Mouse (Mus musculus): Measurements from ENCODE around the gene Kat5. TPM values are rescaled to one million over a fixed set of nuclear protein-coding genes. Genes with fewer than 3 reads are reported as not detected.

The Kat5 gene
- polyA plus RNA-seq, 1 experiment from 2014 or later: 47.3 TPM

DNA sequence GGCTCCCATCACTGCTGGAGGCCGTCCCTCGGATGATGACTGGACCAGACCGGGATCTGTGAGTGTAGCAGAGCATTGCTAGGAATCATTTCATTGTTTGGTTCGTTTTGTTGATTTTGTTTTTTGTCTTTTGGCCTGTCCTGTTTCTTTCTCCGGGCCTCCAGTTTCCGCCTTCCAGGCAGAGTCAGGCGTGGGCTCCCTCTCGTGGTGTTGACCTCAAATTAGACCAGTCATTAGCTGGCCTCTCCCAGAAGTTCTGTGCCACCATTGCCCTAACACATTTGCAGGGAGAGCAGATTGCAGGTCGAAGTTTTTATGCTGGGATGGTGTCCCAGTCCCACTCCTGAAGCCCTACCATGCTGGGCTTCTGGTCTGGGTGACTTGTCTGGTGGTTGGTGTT, 20.9 kb downstream of the Kat5 start:
- no peaks in the 10 kb centered on the region for H3K27me3 ChIP-seq (replicated peaks)
- no peak overlapping the region for H3K4me2 ChIP-seq (replicated peaks)
- H3K9ac ChIP-seq: no peak overlapping the region
- H3K9me3 ChIP-seq: no peaks in the 10 kb centered on the region
- WGBS: 73% methylated on average over 9 of the region's 9 CpGs
- ATAC-seq: no peak
- no peaks in the 10 kb centered on the region for H3K4me1 ChIP-seq (replicated peaks)
- H3K36me3 ChIP-seq: no peaks in the 10 kb centered on the region
- no peak overlapping the region for H3K27ac ChIP-seq
- no peak overlapping the region for H3K4me3 ChIP-seq (replicated peaks)

- no peak overlapping the region for H3K9ac ChIP-seq
- no peak overlapping the region for H3K4me3 ChIP-seq (replicated peaks)
- 82% methylated on average over 2 of the region's 2 CpGs for WGBS
- no peaks in the 10 kb centered on the region for H3K4me1 ChIP-seq (replicated peaks)
- no peaks in the 10 kb centered on the region for H3K27me3 ChIP-seq (replicated peaks)
- no peak for ATAC-seq
- H3K27ac ChIP-seq: no peak overlapping the region
- H3K4me2 ChIP-seq (replicated peaks): no peak overlapping the region
- no peaks in the 10 kb centered on the region for H3K36me3 ChIP-seq
- no peaks in the 10 kb centered on the region for H3K9me3 ChIP-seq
Observed at GRCm38 (mm10) chr19:5581995-5582394, 28.0 kb downstream of the Kat5 start.

GRCm38 (mm10) chr19:5580776-5581175, 29.3 kb downstream of the Kat5 start:
- no peak for ATAC-seq
- 85% methylated on average over 6 of the region's 6 CpGs for WGBS
- no peaks in the 10 kb centered on the region for H3K27me3 ChIP-seq (replicated peaks)

DNA sequence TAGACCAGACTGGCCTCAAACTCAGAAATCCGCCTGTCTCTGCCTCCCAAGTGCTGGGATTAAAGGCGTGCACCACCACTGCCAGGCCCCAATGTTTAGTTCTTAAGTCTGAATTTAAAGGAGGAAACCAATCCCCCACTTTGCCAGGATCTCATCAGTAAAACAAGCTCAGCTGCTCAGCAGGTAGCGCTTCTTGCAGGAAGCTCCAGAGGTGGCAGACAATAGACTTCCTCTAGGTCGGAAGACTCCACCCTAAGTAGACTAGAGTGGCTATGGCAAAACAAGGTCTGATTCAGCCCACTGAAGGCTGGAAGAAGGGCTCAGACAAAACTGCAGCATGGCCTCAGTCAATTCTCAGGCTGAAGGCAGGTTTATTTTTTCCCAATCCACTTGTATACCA, 30.1 kb downstream of the Kat5 start:
- no peak overlapping the region for H3K27ac ChIP-seq
- H3K4me2 ChIP-seq (replicated peaks): no peak overlapping the region
- WGBS: 82% methylated on average over 4 of the region's 4 CpGs
- no peak for ATAC-seq
- H3K4me1 ChIP-seq (replicated peaks): no peaks in the 10 kb centered on the region
- no peak overlapping the region for H3K9ac ChIP-seq
- H3K4me3 ChIP-seq (replicated peaks): no peak overlapping the region
- no peaks in the 10 kb centered on the region for H3K9me3 ChIP-seq
- H3K27me3 ChIP-seq (replicated peaks): no peaks in the 10 kb centered on the region
- no peaks in the 10 kb centered on the region for H3K36me3 ChIP-seq

More at GRCm38 (mm10) chr19:5580776-5581175, 29.3 kb downstream of the Kat5 start:
- Histone ChIP-seq H3K9ac (no peak overlapping the region), H3K9me3 (no peaks in the 10 kb centered on the region), H3K36me3 (no peaks in the 10 kb centered on the region), H3K4me3 (replicated peaks) (no peak overlapping the region), H3K4me1 (replicated peaks) (no peaks in the 10 kb centered on the region), H3K27ac (no peak overlapping the region), H3K4me2 (replicated peaks) (no peak overlapping the region)

DNA sequence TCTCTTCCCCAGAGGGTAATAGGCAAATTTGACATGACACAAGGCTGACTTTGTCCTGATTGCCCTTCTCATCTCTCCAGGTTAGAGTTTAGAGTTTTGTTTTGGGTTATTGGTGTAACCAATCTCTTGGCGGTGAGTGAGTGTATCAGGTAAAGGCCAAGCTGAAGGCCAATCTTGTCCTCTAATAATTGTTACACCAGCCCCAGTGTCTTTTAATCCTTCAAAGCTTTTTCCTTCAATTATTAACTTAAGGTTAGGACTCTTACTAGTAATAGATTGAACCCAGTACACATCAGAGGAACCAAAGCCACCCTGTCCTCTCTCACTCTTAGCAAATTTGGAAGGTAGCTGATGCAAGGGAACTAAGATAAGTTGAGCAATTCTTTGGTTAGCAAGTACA, 34.7 kb downstream of the Kat5 start:
- H3K27me3 ChIP-seq (replicated peaks): no peaks in the 10 kb centered on the region
- H3K4me2 ChIP-seq (replicated peaks): no peak overlapping the region
- H3K9ac ChIP-seq: no peak overlapping the region
- H3K9me3 ChIP-seq: no peaks in the 10 kb centered on the region
- H3K4me3 ChIP-seq (replicated peaks): no peak overlapping the region
- 76% methylated on average over 1 of the region's 1 CpGs for WGBS
- no peaks in the 10 kb centered on the region for H3K4me1 ChIP-seq (replicated peaks)
- ATAC-seq: no peak
- no peak overlapping the region for H3K27ac ChIP-seq
- H3K36me3 ChIP-seq: no peaks in the 10 kb centered on the region; the same call in 1 of the 2 replicates

DNA sequence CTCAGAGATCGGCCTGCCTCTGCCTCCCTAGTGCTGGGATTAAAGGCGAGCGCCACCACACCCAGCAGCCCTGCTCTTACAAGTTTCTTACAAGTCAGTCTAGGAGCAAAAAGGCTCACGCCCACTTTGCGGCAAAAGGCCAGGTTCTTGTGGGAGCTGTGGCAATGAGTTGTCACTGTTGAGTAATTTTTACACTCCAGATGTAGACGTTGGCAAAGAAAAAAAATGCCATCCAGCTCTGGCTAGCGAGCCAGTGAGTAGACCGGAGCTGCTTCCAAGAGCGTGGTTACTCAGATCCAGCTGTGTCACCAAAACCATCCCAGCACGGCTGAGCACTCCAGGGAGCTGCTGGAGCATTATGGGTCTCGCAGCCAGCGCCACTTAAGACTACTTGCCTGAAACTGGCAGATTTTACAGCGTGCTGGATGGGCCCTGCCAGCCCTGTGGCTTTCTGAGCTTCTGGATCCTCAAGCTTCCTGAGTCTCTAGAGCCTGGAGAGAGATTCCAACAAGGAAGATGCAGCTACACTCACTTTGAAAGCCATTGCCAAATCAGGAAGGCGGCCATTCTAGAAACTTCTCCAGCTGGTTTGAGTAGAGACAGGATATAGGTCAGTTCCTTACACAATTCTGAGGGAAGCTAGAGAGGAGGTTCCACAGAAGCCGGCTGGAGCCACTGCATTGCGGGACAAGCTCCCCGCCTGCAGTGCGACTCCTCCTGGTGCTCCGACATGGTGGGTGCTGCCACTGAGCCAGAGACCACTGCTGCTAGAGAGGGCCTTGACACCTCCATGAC, 37.5 kb downstream of the Kat5 start:
- Histone ChIP-seq H3K4me1 (replicated peaks) (peaks cover 15% of the 10 kb centered on the region), H3K36me3 (peaks cover 8% of the 10 kb centered on the region; the same call in 1 of the 2 replicates), H3K4me3 (replicated peaks) (no peak overlapping the region), H3K4me2 (replicated peaks) (no peak overlapping the region), H3K9me3 (no peaks in the 10 kb centered on the region), H3K27ac (no peak overlapping the region), H3K9ac (no peak overlapping the region), H3K27me3 (replicated peaks) (no peaks in the 10 kb centered on the region)
- ATAC-seq: no peak
- 80% methylated on average over 19 of the region's 19 CpGs for WGBS

GRCm38 (mm10) chr19:5571831-5572230, 38.2 kb downstream of the Kat5 start:
- no peaks in the 10 kb centered on the region for H3K9me3 ChIP-seq
- H3K27me3 ChIP-seq (replicated peaks): no peaks in the 10 kb centered on the region
- H3K4me1 ChIP-seq (replicated peaks): peaks cover 21% of the 10 kb centered on the region
- H3K4me3 ChIP-seq (replicated peaks): no peak overlapping the region
- H3K9ac ChIP-seq: no peak overlapping the region
- H3K36me3 ChIP-seq: peaks cover 8% of the 10 kb centered on the region; the same call in 1 of the 2 replicates
- no peak overlapping the region for H3K27ac ChIP-seq
- 79% methylated on average over 5 of the region's 5 CpGs for WGBS
- ATAC-seq: no peak
- H3K4me2 ChIP-seq (replicated peaks): no peak overlapping the region

DNA sequence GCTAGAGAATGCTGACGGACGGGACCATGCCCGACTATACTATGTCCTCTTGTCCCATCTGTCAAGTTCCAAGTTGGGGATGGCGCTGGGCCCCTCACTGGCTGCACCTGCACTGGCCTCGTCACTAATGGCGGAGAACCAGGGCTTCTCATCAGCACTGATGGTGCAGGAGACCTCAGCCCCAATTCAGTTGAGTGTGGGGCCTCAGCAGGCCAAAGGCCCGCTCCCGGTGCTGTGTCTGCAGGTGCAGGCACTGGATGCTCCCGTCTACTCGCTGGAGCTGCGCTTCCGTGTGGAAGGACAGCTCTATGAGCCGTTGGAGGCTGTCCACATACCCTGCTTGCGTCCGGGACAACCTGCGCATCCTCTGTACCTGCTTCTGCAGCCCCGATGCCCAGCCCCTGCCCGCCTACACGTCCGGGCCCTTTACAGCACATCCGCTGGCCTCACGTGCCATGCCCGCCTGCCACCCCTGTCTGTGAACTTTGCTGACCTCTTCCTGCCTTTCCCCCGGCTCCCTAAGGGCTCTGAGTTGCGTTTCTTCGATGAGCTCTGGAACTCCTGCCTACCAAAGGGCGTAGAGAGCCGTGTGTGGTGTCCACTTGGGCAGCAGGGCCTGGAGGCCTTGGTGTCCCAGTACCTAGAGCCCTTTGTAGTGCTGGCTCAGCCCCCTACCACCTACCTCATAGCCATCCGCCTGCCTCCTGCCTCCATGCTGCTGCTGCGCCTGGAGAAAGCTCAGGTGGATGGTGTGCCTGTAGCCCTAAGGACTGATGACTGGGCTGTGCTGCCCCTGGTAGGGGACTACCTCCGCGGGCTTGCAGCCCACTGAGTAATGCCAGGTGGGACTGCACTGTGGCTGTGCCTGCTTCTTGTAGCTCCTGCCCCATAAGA, 39.4 kb downstream of the Kat5 start:
- Histone ChIP-seq H3K4me2 (replicated peaks) (no peak overlapping the region), H3K27ac (no peak overlapping the region), H3K4me1 (replicated peaks) (peaks cover 27% of the 10 kb centered on the region), H3K36me3 (peaks cover 8% of the 10 kb centered on the region; the same call in 1 of the 2 replicates), H3K4me3 (replicated peaks) (no peak overlapping the region), H3K27me3 (replicated peaks) (no peaks in the 10 kb centered on the region), H3K9ac (no peak overlapping the region), H3K9me3 (no peaks in the 10 kb centered on the region)
- WGBS: 89% methylated on average over 32 of the region's 32 CpGs
- ATAC-seq: no peak

DNA sequence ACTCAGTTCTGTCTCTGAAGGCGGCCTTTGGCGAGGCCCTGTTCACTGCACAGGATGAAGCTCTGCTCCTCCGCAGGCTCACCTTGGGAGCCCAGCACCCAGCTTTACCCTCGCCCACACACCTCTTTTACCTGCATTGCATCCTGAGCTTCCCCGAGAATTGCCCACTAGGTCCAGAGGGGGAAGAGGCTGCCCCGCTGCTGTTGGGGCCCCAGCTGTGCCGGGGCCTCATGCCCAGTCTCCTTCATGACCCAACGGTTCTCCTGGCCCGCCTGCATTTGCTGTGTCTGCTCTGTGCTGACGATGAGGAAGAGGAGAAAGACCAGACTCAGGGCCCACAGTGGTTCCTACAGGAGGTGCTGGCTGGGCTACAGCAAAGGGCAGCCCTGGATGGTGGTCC, 40.5 kb downstream of the Kat5 start:
- Histone ChIP-seq H3K9me3 (no peaks in the 10 kb centered on the region), H3K4me1 (replicated peaks) (peaks cover 28% of the 10 kb centered on the region), H3K4me3 (replicated peaks) (no peak overlapping the region), H3K9ac (peak overlapping the region; percentile 12; the same call in 1 of the 2 replicates), H3K36me3 (peaks cover 8% of the 10 kb centered on the region; the same call in 1 of the 2 replicates), H3K27me3 (replicated peaks) (no peaks in the 10 kb centered on the region), H3K4me2 (replicated peaks) (0 out of 2 replicates have a peak overlapping the region, but pooled peaks have one; percentile 96), H3K27ac (no peak overlapping the region)
- no peak for ATAC-seq
- 88% methylated on average over 10 of the region's 10 CpGs for WGBS

GRCm38 (mm10) chr19:5568470-5569140, 41.4 kb downstream of the Kat5 start:
- peak; percentile 22 for ATAC-seq
- H3K4me1 ChIP-seq (replicated peaks): peaks cover 31% of the 10 kb centered on the region
- H3K9me3 ChIP-seq: no peaks in the 10 kb centered on the region
- H3K4me2 ChIP-seq (replicated peaks): peak overlapping the region; percentile 96
- H3K36me3 ChIP-seq: peaks cover 8% of the 10 kb centered on the region; the same call in 1 of the 2 replicates
- H3K27ac ChIP-seq: peak overlapping the region; percentile 97
- H3K27me3 ChIP-seq (replicated peaks): no peaks in the 10 kb centered on the region
- H3K4me3 ChIP-seq (replicated peaks): peak overlapping the region; percentile 80
- peak overlapping the region; percentile 86 for H3K9ac ChIP-seq
- 9% methylated on average over 27 of the region's 27 CpGs for WGBS

DNA sequence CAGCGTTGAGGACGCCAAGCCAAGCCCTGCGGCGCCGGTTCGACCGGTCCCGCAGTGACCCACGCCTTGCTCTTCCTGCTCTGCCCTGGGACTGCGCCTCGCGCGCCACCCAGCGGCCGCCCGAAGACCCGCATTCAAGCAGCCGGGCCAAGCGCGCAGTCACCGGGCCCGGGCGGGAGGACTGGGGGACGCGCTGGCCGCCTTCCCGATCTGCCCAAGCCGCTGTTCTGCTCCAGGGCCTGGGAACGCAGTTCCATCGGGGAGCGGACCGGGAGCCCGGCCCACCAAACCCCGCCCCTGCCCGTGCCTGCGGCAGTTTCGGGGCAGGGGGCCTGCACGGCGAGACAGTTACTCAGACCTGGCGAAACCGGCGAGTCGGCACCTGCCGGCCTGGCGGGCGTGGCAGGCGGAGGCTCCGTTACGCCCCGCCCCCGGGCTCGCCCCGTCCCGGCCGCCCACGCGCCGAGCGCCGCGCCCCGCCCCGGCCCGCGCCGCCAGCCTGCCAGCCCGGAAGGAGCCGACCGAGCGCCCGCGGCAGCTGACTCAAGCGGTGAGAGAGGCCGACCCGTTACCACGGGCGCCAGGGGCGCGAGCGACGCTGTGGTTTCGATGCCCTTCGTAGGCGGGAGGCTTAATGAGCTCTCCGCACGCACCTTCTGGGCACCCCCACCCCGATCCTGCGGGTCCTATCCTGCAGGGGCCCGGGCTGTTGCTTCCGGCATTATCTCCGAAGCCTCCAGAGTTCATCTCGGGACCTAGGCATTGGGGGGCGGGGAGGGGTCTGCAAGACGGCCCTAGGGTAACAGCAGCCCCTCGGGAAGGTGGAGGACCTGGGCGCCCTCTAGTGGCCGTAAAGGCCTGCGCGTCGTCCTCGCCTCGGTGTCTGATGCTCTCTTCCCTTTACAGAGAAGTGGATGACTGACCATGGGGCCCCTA, 42.2 kb downstream of the Kat5 start, which contains the start of gene Ap5b1:
Ap5b1 (plus strand) TSS at position 492 of the 936 bp plus-strand sequence.
- H3K9me3 ChIP-seq: no peaks in the 10 kb centered on the region
- H3K4me1 ChIP-seq (replicated peaks): peaks cover 31% of the 10 kb centered on the region
- H3K4me2 ChIP-seq (replicated peaks): peak within 1 kb of the TSS; percentile 96
- under 1% methylated on average over 90 of the region's 102 CpGs for WGBS
- ATAC-seq: peak; percentile 93
- no peaks in the 10 kb centered on the region for H3K27me3 ChIP-seq (replicated peaks)
- H3K9ac ChIP-seq: peak within 1 kb of the TSS; percentile 86
- H3K36me3 ChIP-seq: peaks cover 8% of the 10 kb centered on the region; the same call in 1 of the 2 replicates
- peak within 1 kb of the TSS; percentile 80 for H3K4me3 ChIP-seq (replicated peaks)
- H3K27ac ChIP-seq: peak within 1 kb of the TSS; percentile 97
